Mouse (Mus musculus): ENCODE measurements around the gene Ubash3b. TPM values are rescaled to one million over a fixed set of nuclear protein-coding genes. Genes with fewer than 3 reads are reported as not detected.

Gene Ubash3b
- total RNA-seq, 4 experiments from 2014 or later = 19.9 to 23.9 (median 21.7) TPM

- no peak for DNase-seq (ENCODE audit: low spot score in 2 of 2)
Observed at GRCm38 (mm10) chr9:41058765-41059535, 102.5 kb downstream of the Ubash3b start.

GRCm38 (mm10) chr9:41054166-41054565 is 107.3 kb downstream of the Ubash3b start:
- peak; percentile 64 to 96 for DNase-seq (ENCODE audit: low spot score in 2 of 2)

GRCm38 (mm10) chr9:41053478-41053877 is 108.0 kb downstream of the Ubash3b start:
- no peak for DNase-seq (ENCODE audit: low spot score in 2 of 2)

- no peak for DNase-seq (ENCODE audit: low spot score in 2 of 2)
Observed at GRCm38 (mm10) chr9:41051080-41051932, 110.2 kb downstream of the Ubash3b start.

GRCm38 (mm10) chr9:41050331-41051079 is 111.0 kb downstream of the Ubash3b start:
- peak in 1 of 2 experiments; percentile 52 for DNase-seq (ENCODE audit: low spot score in 2 of 2)

GRCm38 (mm10) chr9:41049282-41049681 is 112.2 kb downstream of the Ubash3b start:
- no peak for DNase-seq (ENCODE audit: low spot score in 2 of 2)

GRCm38 (mm10) chr9:41048820-41049219 is 112.7 kb downstream of the Ubash3b start:
- DNase-seq (ENCODE audit: low spot score in 2 of 2) = no peak

GRCm38 (mm10) chr9:41048216-41048615 is 113.3 kb downstream of the Ubash3b start:
- no peak for DNase-seq (ENCODE audit: low spot score in 2 of 2)

- DNase-seq (ENCODE audit: low spot score in 2 of 2) = no peak
Observed at GRCm38 (mm10) chr9:41047654-41048053, 113.8 kb downstream of the Ubash3b start.

- peak; percentile 48 to 72 for DNase-seq (ENCODE audit: low spot score in 2 of 2)
Observed at GRCm38 (mm10) chr9:41044626-41045025, 116.9 kb downstream of the Ubash3b start.

GRCm38 (mm10) chr9:41043641-41044040 is 117.9 kb downstream of the Ubash3b start:
- DNase-seq (ENCODE audit: low spot score in 2 of 2) = no peak

- no peak for DNase-seq (ENCODE audit: low spot score in 2 of 2)
Observed at GRCm38 (mm10) chr9:41041404-41041803, 120.1 kb downstream of the Ubash3b start.

GRCm38 (mm10) chr9:41038150-41038664 is 123.3 kb downstream of the Ubash3b start:
- no peak for DNase-seq (ENCODE audit: low spot score in 2 of 2)

GRCm38 (mm10) chr9:41031590-41032489 is 129.7 kb downstream of the Ubash3b start:
- no peak for DNase-seq (ENCODE audit: low spot score in 2 of 2)

- no peak for DNase-seq (ENCODE audit: low spot score in 2 of 2)
Observed at GRCm38 (mm10) chr9:41029827-41030226, 131.7 kb downstream of the Ubash3b start.

GRCm38 (mm10) chr9:41028470-41028869 is 133.0 kb downstream of the Ubash3b start:
- no peak for DNase-seq (ENCODE audit: low spot score in 2 of 2)

GRCm38 (mm10) chr9:41021690-41022089 is 139.8 kb downstream of the Ubash3b start:
- DNase-seq (ENCODE audit: low spot score in 2 of 2) = no peak

- DNase-seq (ENCODE audit: low spot score in 2 of 2) = peak in 1 of 2 experiments; percentile 67
Observed at GRCm38 (mm10) chr9:41020486-41020885, 141.0 kb downstream of the Ubash3b start.

- no peak for DNase-seq (ENCODE audit: low spot score in 2 of 2)
Observed at GRCm38 (mm10) chr9:41014512-41014911, 147.0 kb downstream of the Ubash3b start.

GRCm38 (mm10) chr9:41012456-41012855 is 149.0 kb downstream of the Ubash3b start:
- no peak for DNase-seq (ENCODE audit: low spot score in 2 of 2)
